Mouse (Mus musculus) neural tube, embryonic 15.5 days (tissue): ENCODE measurements at regions not wholly inside any gene's neighbourhood (a gene's known extent, or its start where the extent isn't known, plus 50 kb on each side); places are given as distances from the start of the nearest gene placed in this dataset.
A peak's percentile ranks its signal among the peaks of the same experiment; 100 is the strongest.

Experiments used
- ATAC-seq: fragments of 200-750 bp; cut with Nextera tagmentation; 2 replicates; pipeline ENCODE4 v1.8.0; 2017; ENCODE audit warnings: mild to moderate bottlenecking, moderate TSS enrichment, moderate library complexity; ENCODE audit not compliant: low FRiP score
- H3K27ac ChIP-seq: fragments of 300-500 bp; sonication (generic); replicated peaks from 2 replicates; pipeline ENCODE4 v1.5.1; 2015; ENCODE audit warnings: mild to moderate bottlenecking, inconsistent platforms
- H3K27me3 ChIP-seq: fragments of 300-500 bp; sonication (generic); replicated peaks from 2 replicates; pipeline ENCODE4 v1.6.1; 2015; ENCODE audit warnings: inconsistent platforms
- H3K36me3 ChIP-seq: fragments of 300-500 bp; sonication (generic); 2 replicates; pipeline ENCODE4 v1.6.1; 2015; ENCODE audit warnings: inconsistent platforms
- H3K4me1 ChIP-seq: fragments of 300-500 bp; sonication (generic); 2 replicates; pipeline ENCODE4 v1.6.1; 2015; ENCODE audit warnings: inconsistent platforms
- H3K4me2 ChIP-seq: fragments of 300-500 bp; sonication (generic); 2 replicates; pipeline ENCODE4 v1.6.1; 2015; ENCODE audit warnings: inconsistent platforms, mild to moderate bottlenecking, moderate library complexity
- H3K4me3 ChIP-seq: fragments of 300-500 bp; sonication (generic); replicated peaks from 2 replicates; pipeline ENCODE4 v1.5.1; 2015; ENCODE audit warnings: mild to moderate bottlenecking, inconsistent platforms
- H3K9ac ChIP-seq: fragments of 300-500 bp; sonication (generic); replicated peaks from 2 replicates; pipeline ENCODE4 v1.6.1; 2015; ENCODE audit warnings: mild to moderate bottlenecking, inconsistent platforms
- H3K9me3 ChIP-seq: fragments of 300-500 bp; sonication (generic); replicated peaks from 2 replicates; pipeline ENCODE4 v1.6.1; 2016; ENCODE audit warnings: inconsistent platforms
- WGBS: fragments of 180-500 bp; shearing (Covaris S2); methylation state at CpG from one replicate; pipeline ENCODE4 v1.1.7; 2015; ENCODE audit warnings: mixed read lengths; 5-methylcytosine and 5-hydroxymethylcytosine counted together

GRCm38 (mm10) chr11:56442381-56442780 lies 401.6 kb upstream of the Nmur2 start:
- H3K27me3 ChIP-seq: no peaks in the 10 kb centered on the region
- H3K36me3 ChIP-seq: no peaks in the 10 kb centered on the region
- H3K9me3 ChIP-seq: no peaks in the 10 kb centered on the region
- no peak overlapping the region for H3K27ac ChIP-seq
- no peak overlapping the region for H3K9ac ChIP-seq
- H3K4me2 ChIP-seq: no peak overlapping the region
- 50% methylated on average over 3 of the region's 3 CpGs for WGBS
- ATAC-seq: no peak
- H3K4me3 ChIP-seq: no peak overlapping the region
- H3K4me1 ChIP-seq: no peaks in the 10 kb centered on the region

DNA sequence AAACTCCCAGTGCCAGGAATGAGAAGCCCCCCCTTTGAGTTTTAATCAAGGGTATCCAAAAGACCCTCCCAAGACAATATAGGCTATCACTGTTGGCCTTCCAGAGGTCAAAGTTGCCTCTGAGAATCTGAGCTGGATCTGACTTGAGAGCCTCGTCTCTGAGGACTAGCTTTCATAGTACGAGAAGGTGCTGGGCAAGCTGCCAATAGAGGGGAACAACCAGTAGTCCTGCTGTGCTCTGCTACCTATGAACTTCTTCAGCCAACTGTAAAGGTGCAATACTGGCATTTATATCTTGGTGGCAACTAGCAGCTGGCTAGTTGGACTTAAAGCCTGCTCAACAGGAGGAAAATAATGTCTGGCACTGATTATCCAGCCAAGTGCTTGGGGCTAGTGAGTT lies 400.3 kb upstream of the Nmur2 start:
- Histone ChIP-seq H3K4me3 (no peak overlapping the region), H3K9me3 (no peaks in the 10 kb centered on the region), H3K36me3 (no peaks in the 10 kb centered on the region), H3K27ac (no peak overlapping the region), H3K27me3 (no peaks in the 10 kb centered on the region), H3K9ac (no peak overlapping the region), H3K4me2 (no peak overlapping the region), H3K4me1 (no peaks in the 10 kb centered on the region)
- 32% methylated on average over 2 of the region's 2 CpGs for WGBS
- ATAC-seq: no peak

DNA sequence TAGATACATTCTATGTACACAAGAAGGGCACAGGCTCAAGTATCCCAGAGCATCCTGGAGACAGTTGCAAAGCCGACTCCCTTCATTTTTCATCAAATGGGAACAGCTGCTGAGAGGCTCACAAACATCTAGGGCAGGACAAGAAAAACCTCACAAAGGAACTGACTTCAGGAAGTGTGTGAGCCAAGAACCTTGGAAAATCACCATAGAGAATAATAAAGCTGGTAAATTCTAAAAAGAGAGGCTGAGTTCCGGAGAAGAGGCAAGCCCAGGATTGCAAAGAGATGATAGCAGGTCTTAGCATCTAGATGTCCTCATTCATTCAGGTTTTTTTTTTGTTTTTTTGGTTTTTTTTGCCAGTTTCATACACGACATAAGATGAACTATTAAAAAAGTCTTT lies 390.3 kb upstream of the Nmur2 start:
- ATAC-seq: no peak
- no peak overlapping the region for H3K9ac ChIP-seq
- no peaks in the 10 kb centered on the region for H3K9me3 ChIP-seq
- no peak overlapping the region for H3K4me3 ChIP-seq
- H3K36me3 ChIP-seq: no peaks in the 10 kb centered on the region
- 90% methylated on average over 3 of the region's 3 CpGs for WGBS
- 0 out of 2 replicates have a peak, but pooled peaks cover 7% of the 10 kb centered on the region for H3K4me1 ChIP-seq
- H3K27me3 ChIP-seq: no peaks in the 10 kb centered on the region
- H3K4me2 ChIP-seq: no peak overlapping the region
- H3K27ac ChIP-seq: no peak overlapping the region

- Histone ChIP-seq H3K27ac (no peak overlapping the region), H3K9me3 (no peaks in the 10 kb centered on the region), H3K4me2 (no peak overlapping the region), H3K4me3 (no peak overlapping the region), H3K27me3 (no peaks in the 10 kb centered on the region), H3K4me1 (no peaks in the 10 kb centered on the region), H3K36me3 (no peaks in the 10 kb centered on the region), H3K9ac (no peak overlapping the region)
- WGBS: 67% methylated on average over 1 of the region's 1 CpGs
- no peak for ATAC-seq
These were observed 344.0 kb upstream of the Nmur2 start for GRCm38 (mm10) chr11:56384761-56385160.

DNA sequence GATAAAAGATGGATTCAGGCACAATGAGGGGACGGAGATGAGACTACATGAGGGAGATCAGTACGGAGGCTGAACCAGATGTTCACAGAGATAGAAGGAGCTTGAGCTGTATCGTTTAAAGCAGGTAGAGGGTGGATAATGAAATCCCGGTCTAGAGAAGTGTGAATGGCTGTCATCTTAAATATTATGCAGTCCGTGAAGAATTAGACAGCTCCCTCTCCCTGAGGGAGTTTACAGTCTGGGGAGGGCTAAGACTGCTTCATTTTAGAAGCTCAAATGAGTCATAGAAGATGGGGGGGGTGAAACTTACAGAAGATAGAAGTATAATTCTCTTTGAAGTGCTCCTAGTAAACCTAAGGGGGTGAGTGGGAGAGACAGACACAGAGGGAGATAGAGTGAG lies 336.7 kb upstream of the Nmur2 start:
- Histone ChIP-seq H3K9ac (no peak overlapping the region), H3K4me1 (no peaks in the 10 kb centered on the region), H3K4me2 (no peak overlapping the region), H3K9me3 (no peaks in the 10 kb centered on the region), H3K4me3 (no peak overlapping the region), H3K36me3 (no peaks in the 10 kb centered on the region), H3K27ac (no peak overlapping the region), H3K27me3 (no peaks in the 10 kb centered on the region)
- WGBS: 80% methylated on average over 5 of the region's 5 CpGs
- ATAC-seq: no peak

- H3K27me3 ChIP-seq: no peaks in the 10 kb centered on the region
- no peaks in the 10 kb centered on the region for H3K4me1 ChIP-seq
- H3K4me2 ChIP-seq: no peak overlapping the region
- H3K4me3 ChIP-seq: no peak overlapping the region
- 65% methylated on average over 6 of the region's 6 CpGs for WGBS
- H3K27ac ChIP-seq: no peak overlapping the region
- no peak for ATAC-seq
- no peak overlapping the region for H3K9ac ChIP-seq
- no peaks in the 10 kb centered on the region for H3K36me3 ChIP-seq
- no peaks in the 10 kb centered on the region for H3K9me3 ChIP-seq
These were observed 333.5 kb upstream of the Nmur2 start for GRCm38 (mm10) chr11:56374329-56374728.

- WGBS: 83% methylated on average over 4 of the region's 4 CpGs
- Histone ChIP-seq H3K4me2 (no peak overlapping the region), H3K36me3 (no peaks in the 10 kb centered on the region), H3K27ac (no peak overlapping the region), H3K27me3 (no peaks in the 10 kb centered on the region), H3K9ac (no peak overlapping the region), H3K4me1 (no peaks in the 10 kb centered on the region), H3K9me3 (no peaks in the 10 kb centered on the region), H3K4me3 (no peak overlapping the region)
- ATAC-seq: no peak
These were observed 332.8 kb upstream of the Nmur2 start for GRCm38 (mm10) chr11:56373624-56374023.

- ATAC-seq: no peak
- H3K4me2 ChIP-seq: no peak overlapping the region
- peaks cover 5% of the 10 kb centered on the region; the same call in 1 of the 2 replicates for H3K4me1 ChIP-seq
- H3K36me3 ChIP-seq: no peaks in the 10 kb centered on the region
- no peaks in the 10 kb centered on the region for H3K9me3 ChIP-seq
- H3K27me3 ChIP-seq: no peaks in the 10 kb centered on the region
- H3K27ac ChIP-seq: no peak overlapping the region; the same call in 1 of the 2 replicates
- H3K4me3 ChIP-seq: no peak overlapping the region
- no peak overlapping the region for H3K9ac ChIP-seq
- 44% methylated on average over 2 of the region's 2 CpGs for WGBS
These were observed 316.9 kb upstream of the Nmur2 start for GRCm38 (mm10) chr11:56357690-56358089.

DNA sequence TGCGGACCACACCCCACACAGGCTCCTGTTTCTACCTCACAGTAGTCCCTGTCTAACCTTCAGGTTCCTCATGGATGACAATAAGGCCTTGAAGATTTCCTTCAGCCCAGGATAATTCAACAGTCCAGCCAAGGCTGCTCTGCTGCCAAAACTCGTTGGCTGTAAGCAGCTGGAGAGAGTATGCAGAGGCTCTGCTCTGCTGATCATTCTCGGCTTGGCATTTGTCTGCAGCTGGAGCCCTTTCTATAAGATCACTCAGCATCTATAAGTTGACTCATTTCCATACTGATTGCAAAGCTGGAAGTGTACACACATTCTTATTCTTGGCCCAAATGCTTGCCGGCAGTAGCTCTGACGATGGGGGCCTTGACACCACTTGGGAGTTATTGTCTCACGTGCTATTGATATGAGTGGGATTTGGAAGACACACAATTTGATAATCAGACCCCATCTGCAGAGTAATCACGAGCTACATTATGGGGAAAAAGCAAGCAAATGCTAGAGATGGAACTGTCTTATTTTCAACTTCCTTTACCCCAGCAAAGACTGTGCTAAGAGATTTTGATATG lies 311.1 kb upstream of the Nmur2 start:
- H3K4me2 ChIP-seq: no peak overlapping the region
- H3K27me3 ChIP-seq: no peaks in the 10 kb centered on the region
- H3K4me3 ChIP-seq: no peak overlapping the region
- no peaks in the 10 kb centered on the region for H3K36me3 ChIP-seq
- 60% methylated on average over 7 of the region's 7 CpGs for WGBS
- no peaks in the 10 kb centered on the region for H3K9me3 ChIP-seq
- no peaks in the 10 kb centered on the region for H3K4me1 ChIP-seq
- ATAC-seq: no peak
- peak overlapping the region; percentile 24; the same call in 1 of the 2 replicates for H3K27ac ChIP-seq
- no peak overlapping the region for H3K9ac ChIP-seq

DNA sequence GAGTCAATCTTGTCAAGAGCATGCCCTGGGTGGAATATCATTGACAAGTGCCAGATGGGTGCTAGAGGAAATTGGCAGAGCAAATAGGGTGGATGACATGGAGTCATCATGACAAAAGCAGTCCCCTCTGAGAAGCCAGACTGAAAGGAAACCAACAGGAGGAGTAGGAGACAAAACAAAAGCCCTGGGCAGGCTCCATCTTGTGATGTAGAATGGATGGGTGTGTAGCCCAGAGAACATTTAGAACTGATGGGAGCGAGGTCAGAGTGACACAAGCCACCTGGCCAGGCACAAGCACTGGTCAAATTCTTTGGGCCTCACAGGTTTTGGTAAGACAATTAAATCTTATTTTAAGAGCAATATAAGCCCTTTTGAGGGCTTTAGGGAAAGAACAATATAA lies 310.4 kb upstream of the Nmur2 start:
- H3K9ac ChIP-seq: no peak overlapping the region
- no peak overlapping the region for H3K4me2 ChIP-seq
- no peak overlapping the region for H3K4me3 ChIP-seq
- no peaks in the 10 kb centered on the region for H3K36me3 ChIP-seq
- no peak overlapping the region for H3K27ac ChIP-seq
- WGBS: 84% methylated on average over 1 of the region's 1 CpGs
- no peaks in the 10 kb centered on the region for H3K9me3 ChIP-seq
- no peaks in the 10 kb centered on the region for H3K27me3 ChIP-seq
- no peaks in the 10 kb centered on the region for H3K4me1 ChIP-seq
- ATAC-seq: no peak

GRCm38 (mm10) chr11:56349766-56350165 lies 309.0 kb upstream of the Nmur2 start:
- no peak for ATAC-seq
- no peaks in the 10 kb centered on the region for H3K36me3 ChIP-seq
- H3K4me3 ChIP-seq: no peak overlapping the region
- H3K27ac ChIP-seq: no peak overlapping the region
- 90% methylated on average over 3 of the region's 3 CpGs for WGBS
- no peak overlapping the region for H3K9ac ChIP-seq
- no peaks in the 10 kb centered on the region for H3K27me3 ChIP-seq
- H3K4me1 ChIP-seq: no peaks in the 10 kb centered on the region
- H3K9me3 ChIP-seq: no peaks in the 10 kb centered on the region
- no peak overlapping the region for H3K4me2 ChIP-seq

GRCm38 (mm10) chr11:56348408-56348807 lies 307.6 kb upstream of the Nmur2 start:
- Histone ChIP-seq H3K9ac (no peak overlapping the region), H3K36me3 (no peaks in the 10 kb centered on the region), H3K4me3 (no peak overlapping the region), H3K4me2 (no peak overlapping the region), H3K27me3 (no peaks in the 10 kb centered on the region), H3K9me3 (no peaks in the 10 kb centered on the region), H3K4me1 (no peaks in the 10 kb centered on the region), H3K27ac (no peak overlapping the region)
- WGBS: 88% methylated on average over 5 of the region's 5 CpGs
- no peak for ATAC-seq

GRCm38 (mm10) chr11:56343083-56343482 lies 302.3 kb upstream of the Nmur2 start:
- H3K4me1 ChIP-seq: no peaks in the 10 kb centered on the region
- H3K4me3 ChIP-seq: no peak overlapping the region
- H3K4me2 ChIP-seq: no peak overlapping the region
- H3K27ac ChIP-seq: no peak overlapping the region
- no peaks in the 10 kb centered on the region for H3K9me3 ChIP-seq
- WGBS: 71% methylated on average over 5 of the region's 5 CpGs
- no peaks in the 10 kb centered on the region for H3K27me3 ChIP-seq
- ATAC-seq: no peak
- no peaks in the 10 kb centered on the region for H3K36me3 ChIP-seq
- no peak overlapping the region for H3K9ac ChIP-seq
